Mouse (Mus musculus): ENCODE results near the gene Gm7903. TPM values are rescaled to one million over a fixed set of nuclear protein-coding genes. Genes with fewer than 3 reads are reported as not detected.
"Not testable (repeated sequence)": the region's sequence is repeated elsewhere in the genome, so short reads cannot be mapped to it uniquely, and the experiment has no call there.

Gene Gm7903
- polyA plus RNA-seq (2014; fragmentation: Nextera tagmentation; extraction: Ambion mirVana) = not detected in 2 replicates

- no CpG with 5 or more reads among the region's 15 CpGs for WGBS (ENCODE audit: insufficient replicate concordance)
- not testable (repeated sequence) for H3K4me2 ChIP-seq; ATAC-seq (replicated peaks; ENCODE audit: insufficient number of reproducible peaks, low FRiP score, low TSS enrichment); H3K9ac ChIP-seq (ENCODE audit: low read depth, low read length); H3K27ac ChIP-seq (ENCODE audit: low read depth, low read length); H3K9me3 ChIP-seq (replicated peaks; ENCODE audit: control insufficient read depth, low read length); H3K36me3 ChIP-seq (ENCODE audit: control insufficient read depth, insufficient read depth, low read length); H3K27me3 ChIP-seq (ENCODE audit: control insufficient read depth, insufficient read depth, low read length); H3K4me3 ChIP-seq (ENCODE audit: low read depth, low read length); H3K4me1 ChIP-seq (ENCODE audit: control insufficient read depth, insufficient read depth, low read length)
These were observed at the start of gene Gm7903 for GRCm38 (mm10) chrX:135433535-135433934. Gene Gm7903 (plus strand): TSS chrX:135433835.

DNA sequence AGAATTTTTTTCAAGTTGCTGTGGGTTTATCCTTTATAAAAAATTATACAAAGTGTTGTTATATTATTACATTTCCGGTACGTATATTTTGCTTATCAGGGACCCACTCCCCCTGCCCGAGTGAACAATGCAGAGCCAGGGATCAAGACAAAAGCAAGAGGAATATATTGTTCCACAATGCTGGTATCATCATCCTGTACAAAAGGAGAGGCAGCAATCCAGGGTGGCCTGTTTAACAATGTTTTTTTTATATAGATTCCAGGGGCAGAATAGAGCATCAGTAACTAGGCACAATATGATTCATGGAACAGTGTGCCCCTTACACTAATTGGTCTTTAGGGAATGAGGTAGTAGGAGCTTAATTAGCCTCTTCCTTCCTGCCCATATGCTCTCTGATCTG lies 30.1 kb upstream of the Gm7903 start:
- not testable (repeated sequence) for H3K4me1 ChIP-seq (ENCODE audit: control insufficient read depth, insufficient read depth, low read length); H3K9me3 ChIP-seq (replicated peaks; ENCODE audit: control insufficient read depth, low read length); H3K27ac ChIP-seq (ENCODE audit: low read depth, low read length); ATAC-seq (replicated peaks; ENCODE audit: insufficient number of reproducible peaks, low FRiP score, low TSS enrichment); H3K36me3 ChIP-seq (ENCODE audit: control insufficient read depth, insufficient read depth, low read length); H3K4me2 ChIP-seq; H3K9ac ChIP-seq (ENCODE audit: low read depth, low read length); H3K4me3 ChIP-seq (ENCODE audit: low read depth, low read length); H3K27me3 ChIP-seq (ENCODE audit: control insufficient read depth, insufficient read depth, low read length)
- WGBS (ENCODE audit: insufficient replicate concordance) = no CpG with 5 or more reads among the region's 3 CpGs

DNA sequence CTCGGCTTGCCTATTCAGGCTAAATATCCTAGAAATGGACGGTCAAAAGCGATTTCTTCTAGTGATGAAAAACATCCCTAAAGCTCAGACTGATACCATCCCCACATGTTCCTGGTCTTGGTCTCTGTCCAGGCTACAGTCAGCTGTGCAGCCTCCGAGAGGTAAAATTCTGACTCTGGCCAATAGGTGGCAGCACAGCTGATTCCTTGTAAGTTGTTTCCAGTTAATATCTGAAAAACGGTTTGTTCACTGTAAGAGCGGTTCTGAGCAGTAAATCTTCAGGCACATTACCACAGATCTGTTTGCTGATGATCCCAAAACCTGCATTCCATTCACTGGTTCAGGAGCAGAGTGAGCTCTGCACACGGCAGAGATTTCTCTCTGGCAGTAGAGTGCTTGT lies 12.4 kb upstream of the Gm7903 start:
- not testable (repeated sequence) for H3K27me3 ChIP-seq (ENCODE audit: control insufficient read depth, insufficient read depth, low read length); H3K4me2 ChIP-seq; H3K4me1 ChIP-seq (ENCODE audit: control insufficient read depth, insufficient read depth, low read length); H3K4me3 ChIP-seq (ENCODE audit: low read depth, low read length); H3K9me3 ChIP-seq (replicated peaks; ENCODE audit: control insufficient read depth, low read length); H3K27ac ChIP-seq (ENCODE audit: low read depth, low read length); ATAC-seq (replicated peaks; ENCODE audit: insufficient number of reproducible peaks, low FRiP score, low TSS enrichment); H3K9ac ChIP-seq (ENCODE audit: low read depth, low read length); H3K36me3 ChIP-seq (ENCODE audit: control insufficient read depth, insufficient read depth, low read length)
- 33% methylated on average over 3 of the region's 7 CpGs for WGBS (ENCODE audit: insufficient replicate concordance)

DNA sequence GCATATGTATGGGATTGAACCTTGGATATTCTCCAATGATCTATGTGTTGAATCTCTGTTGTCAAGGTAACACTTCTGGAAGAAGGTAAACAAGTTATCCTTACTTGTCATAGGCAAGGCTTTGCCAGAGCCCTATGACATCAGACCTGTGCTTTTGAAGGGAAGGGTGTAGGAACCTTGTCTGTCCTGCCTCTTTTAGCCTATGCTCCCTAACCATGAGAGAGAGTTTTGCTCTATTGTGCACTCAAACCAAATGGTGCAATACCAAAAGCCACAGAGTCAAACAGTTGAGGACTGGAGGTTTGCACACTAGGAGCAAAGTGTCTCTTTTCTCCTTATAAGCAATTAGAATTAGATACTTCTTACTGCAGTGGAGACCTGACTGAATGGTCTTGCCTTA lies 11.8 kb upstream of the Gm7903 start:
- not testable (repeated sequence) for ATAC-seq (replicated peaks; ENCODE audit: insufficient number of reproducible peaks, low FRiP score, low TSS enrichment); H3K4me2 ChIP-seq; H3K4me1 ChIP-seq (ENCODE audit: control insufficient read depth, insufficient read depth, low read length)

DNA sequence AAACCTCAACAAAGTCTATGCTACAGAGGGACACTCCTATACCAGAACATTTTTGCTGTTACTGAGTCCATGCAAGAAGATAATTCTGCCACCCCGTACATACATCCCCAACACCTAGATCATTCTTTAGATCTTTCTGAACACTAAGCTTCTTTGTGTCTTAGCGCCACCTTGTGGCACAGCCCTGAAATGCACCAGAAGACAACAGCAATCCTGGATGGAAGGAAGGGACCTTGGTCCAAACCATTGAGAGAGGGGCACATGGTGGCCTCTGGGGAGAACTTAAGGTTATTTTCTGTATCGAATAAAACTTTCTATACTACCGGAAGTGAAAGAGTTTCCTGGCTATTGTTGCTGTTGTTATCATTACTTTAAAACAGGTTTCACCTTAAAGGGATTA lies 11.2 kb upstream of the Gm7903 start:
- no CpG with 5 or more reads among the region's 4 CpGs for whole genome bisulfite sequencing (ENCODE audit: insufficient replicate concordance)
- H3K9me3 ChIP-seq (replicated peaks; ENCODE audit: control insufficient read depth, low read length); H3K27ac ChIP-seq (ENCODE audit: low read depth, low read length); ATAC-seq (replicated peaks; ENCODE audit: insufficient number of reproducible peaks, low FRiP score, low TSS enrichment); H3K9ac ChIP-seq (ENCODE audit: low read depth, low read length); H3K4me3 ChIP-seq (ENCODE audit: low read depth, low read length); H3K4me2 ChIP-seq; H3K36me3 ChIP-seq (ENCODE audit: control insufficient read depth, insufficient read depth, low read length); H3K27me3 ChIP-seq (ENCODE audit: control insufficient read depth, insufficient read depth, low read length); H3K4me1 ChIP-seq (ENCODE audit: control insufficient read depth, insufficient read depth, low read length): not testable (repeated sequence)

More for the DNA sequence above, 11.8 kb upstream of the Gm7903 start:
- not testable (repeated sequence) for H3K9me3 ChIP-seq (replicated peaks; ENCODE audit: control insufficient read depth, low read length); H3K36me3 ChIP-seq (ENCODE audit: control insufficient read depth, insufficient read depth, low read length); H3K9ac ChIP-seq (ENCODE audit: low read depth, low read length); H3K27ac ChIP-seq (ENCODE audit: low read depth, low read length); H3K4me3 ChIP-seq (ENCODE audit: low read depth, low read length); H3K27me3 ChIP-seq (ENCODE audit: control insufficient read depth, insufficient read depth, low read length)

- not testable (repeated sequence) for H3K27me3 ChIP-seq (ENCODE audit: control insufficient read depth, insufficient read depth, low read length); ATAC-seq (replicated peaks; ENCODE audit: insufficient number of reproducible peaks, low FRiP score, low TSS enrichment); H3K27ac ChIP-seq (ENCODE audit: low read depth, low read length); H3K4me3 ChIP-seq (ENCODE audit: low read depth, low read length); H3K9ac ChIP-seq (ENCODE audit: low read depth, low read length); H3K36me3 ChIP-seq (ENCODE audit: control insufficient read depth, insufficient read depth, low read length); H3K9me3 ChIP-seq (replicated peaks; ENCODE audit: control insufficient read depth, low read length); H3K4me2 ChIP-seq; H3K4me1 ChIP-seq (ENCODE audit: control insufficient read depth, insufficient read depth, low read length)
- no CpG with 5 or more reads among the region's 3 CpGs for WGBS (ENCODE audit: insufficient replicate concordance)
These were observed 30.5 kb downstream of the Gm7903 start for GRCm38 (mm10) chrX:135464160-135464559.

GRCm38 (mm10) chrX:135481902-135482301 lies 48.3 kb downstream of the Gm7903 start:
- no CpG with 5 or more reads among the region's 6 CpGs for WGBS (ENCODE audit: insufficient replicate concordance)
- H3K9me3 ChIP-seq (replicated peaks; ENCODE audit: control insufficient read depth, low read length); H3K9ac ChIP-seq (ENCODE audit: low read depth, low read length); H3K27ac ChIP-seq (ENCODE audit: low read depth, low read length); H3K4me2 ChIP-seq; H3K36me3 ChIP-seq (ENCODE audit: control insufficient read depth, insufficient read depth, low read length); H3K27me3 ChIP-seq (ENCODE audit: control insufficient read depth, insufficient read depth, low read length); H3K4me3 ChIP-seq (ENCODE audit: low read depth, low read length); ATAC-seq (replicated peaks; ENCODE audit: insufficient number of reproducible peaks, low FRiP score, low TSS enrichment); H3K4me1 ChIP-seq (ENCODE audit: control insufficient read depth, insufficient read depth, low read length): not testable (repeated sequence)

DNA sequence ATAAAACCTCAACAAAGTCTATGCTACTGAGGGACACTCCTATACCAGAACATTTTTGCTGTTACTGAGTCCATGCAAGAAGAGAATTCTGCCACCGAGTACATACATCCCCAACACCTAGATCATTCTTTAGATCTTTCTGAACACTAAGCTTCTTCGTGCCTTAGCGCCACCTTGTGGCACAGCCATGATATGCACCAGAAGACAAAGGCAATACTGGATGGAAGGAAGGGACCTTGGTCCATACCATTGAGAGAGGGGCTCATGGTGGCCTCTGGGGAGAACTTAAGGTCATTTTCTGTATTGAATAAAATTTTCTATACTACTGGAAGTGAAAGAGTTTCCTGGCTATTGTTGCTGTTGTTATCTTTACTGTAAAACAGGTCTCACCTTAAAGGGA lies 49.5 kb downstream of the Gm7903 start:
- H3K9me3 ChIP-seq (replicated peaks; ENCODE audit: control insufficient read depth, low read length); ATAC-seq (replicated peaks; ENCODE audit: insufficient number of reproducible peaks, low FRiP score, low TSS enrichment); H3K4me2 ChIP-seq; H3K27me3 ChIP-seq (ENCODE audit: control insufficient read depth, insufficient read depth, low read length); H3K4me3 ChIP-seq (ENCODE audit: low read depth, low read length); H3K27ac ChIP-seq (ENCODE audit: low read depth, low read length); H3K4me1 ChIP-seq (ENCODE audit: control insufficient read depth, insufficient read depth, low read length); H3K36me3 ChIP-seq (ENCODE audit: control insufficient read depth, insufficient read depth, low read length); H3K9ac ChIP-seq (ENCODE audit: low read depth, low read length): not testable (repeated sequence)
- no CpG with 5 or more reads among the region's 3 CpGs for WGBS (ENCODE audit: insufficient replicate concordance)
